Mouse (Mus musculus) adrenal gland, postnatal 10 days (tissue): ENCODE data around the gene Defb43. TPM values are rescaled to one million over a fixed set of nuclear protein-coding genes. Genes with fewer than 3 reads are reported as not detected.
A peak's percentile ranks its signal among the peaks of the same experiment; 100 is the strongest.

ENCODE experiments used
- DNase-seq: peaks from one replicate; pipeline ENCODE4 v3.0.0; 2021; ENCODE audit warnings: mixed read lengths
- long read RNA-seq, 2 experiments: library from polyadenylated mRNA; stranded (forward); transcript quantifications; one replicate each; pipeline ENCODE4 v2.0.0; 2021
- total RNA-seq, 2 experiments: library from RNA; stranded (reverse); gene quantifications; 2 replicates each; pipeline ENCODE4 v1.2.3; 2021

Gene Defb43
- total RNA-seq = not detected
- long read RNA-seq, experiment 1 = 0 reads
- long read RNA-seq, experiment 2 = 0 reads

DNA sequence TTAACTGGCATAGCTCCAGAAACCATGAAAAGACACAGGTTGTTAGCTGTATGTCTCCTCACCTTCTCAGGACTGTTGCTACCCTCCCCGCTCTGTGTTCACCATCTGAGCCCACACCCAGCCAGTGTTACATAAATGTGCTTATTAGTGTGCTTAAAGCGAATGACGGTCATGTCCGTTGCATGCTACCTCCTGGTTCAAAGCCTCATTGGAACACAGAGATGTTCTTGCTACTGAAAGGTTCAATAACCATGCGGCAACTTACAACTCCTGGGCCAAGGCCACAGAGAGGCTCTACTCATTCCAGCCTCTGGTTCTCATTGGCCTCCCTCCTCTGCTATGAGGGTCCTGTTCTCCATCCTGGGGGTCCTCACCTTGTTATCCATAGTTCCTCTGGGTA is at the start of gene Defb43:
Gene Defb43, plus strand, starts transcription at position 301 of the 400 bp plus-strand sequence.
- no peak for DNase-seq

DNA sequence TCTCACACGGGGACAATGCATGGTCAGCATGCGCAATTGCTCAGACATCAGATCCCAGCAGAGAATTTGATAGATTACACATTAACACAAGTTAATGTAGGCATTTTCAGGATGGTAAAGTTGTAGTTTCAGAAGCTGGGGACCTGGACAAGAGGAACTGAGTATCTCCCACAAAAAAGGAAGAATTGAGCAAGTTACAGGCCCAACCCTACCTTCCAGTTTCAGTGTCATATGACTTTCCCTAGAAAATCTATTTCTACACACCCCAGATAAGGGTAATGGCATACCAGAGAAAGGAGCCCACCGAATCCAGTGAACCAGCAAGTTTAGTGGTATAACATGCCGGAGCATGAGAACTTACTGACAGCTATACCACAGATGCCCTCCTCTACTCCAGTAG is 47.9 kb upstream of the Defb43 start:
- DNase-seq = no peak

DNA sequence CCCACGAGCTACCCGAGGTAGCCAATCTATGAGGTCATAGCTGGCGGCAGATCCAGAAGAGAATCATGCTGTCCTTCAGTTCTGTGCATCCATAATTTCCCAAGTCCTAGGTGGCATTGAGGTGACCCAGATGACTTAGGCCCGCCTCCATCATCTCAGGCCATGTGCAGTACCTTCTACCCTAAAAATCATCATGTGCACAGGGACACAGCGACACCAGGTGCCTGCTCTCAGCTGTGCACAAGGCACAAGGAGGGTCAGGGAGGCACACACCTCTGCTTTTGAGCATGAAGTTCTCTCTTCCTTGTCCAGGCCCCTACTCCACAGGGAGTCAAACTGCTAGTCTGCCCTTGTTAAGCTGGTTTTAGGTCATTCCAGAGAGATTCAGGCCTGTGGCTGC is 46.2 kb upstream of the Defb43 start:
- no peak for DNase-seq

DNA sequence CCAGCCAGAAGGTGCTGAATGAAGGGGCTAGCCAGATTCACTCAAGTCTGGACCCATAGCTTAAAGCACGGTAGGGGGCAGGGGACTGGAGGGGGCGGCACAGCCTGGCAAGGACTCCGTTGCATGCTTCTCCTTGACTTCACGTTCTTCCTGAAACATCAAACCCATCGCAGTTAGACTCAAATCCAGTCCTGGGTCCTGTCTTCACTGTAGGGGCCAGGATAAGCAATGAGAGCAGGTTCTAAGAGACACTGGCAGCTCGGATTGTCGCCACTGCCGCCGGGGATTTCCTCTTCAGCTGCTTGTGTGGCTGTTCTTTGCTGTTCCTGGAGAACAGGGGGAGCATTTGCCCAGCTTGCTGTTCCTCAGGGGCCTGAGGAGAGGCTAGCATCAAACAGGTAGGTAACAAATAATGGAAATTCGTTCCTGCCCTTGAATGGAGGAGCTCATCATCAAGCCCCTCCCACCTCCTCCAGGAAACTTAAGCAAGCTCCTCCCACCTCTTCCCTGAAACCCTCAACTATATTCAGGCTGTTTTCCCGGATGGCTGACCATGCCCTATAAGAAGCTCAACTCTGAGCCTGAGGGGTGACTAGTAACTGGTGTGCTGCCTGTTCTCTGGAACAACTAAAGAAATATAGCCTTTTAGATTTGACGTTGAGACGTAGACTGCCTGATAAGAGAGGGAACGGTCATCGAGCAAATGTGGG is 45.6 kb upstream of the Defb43 start:
- DNase-seq = peak; percentile 20

DNA sequence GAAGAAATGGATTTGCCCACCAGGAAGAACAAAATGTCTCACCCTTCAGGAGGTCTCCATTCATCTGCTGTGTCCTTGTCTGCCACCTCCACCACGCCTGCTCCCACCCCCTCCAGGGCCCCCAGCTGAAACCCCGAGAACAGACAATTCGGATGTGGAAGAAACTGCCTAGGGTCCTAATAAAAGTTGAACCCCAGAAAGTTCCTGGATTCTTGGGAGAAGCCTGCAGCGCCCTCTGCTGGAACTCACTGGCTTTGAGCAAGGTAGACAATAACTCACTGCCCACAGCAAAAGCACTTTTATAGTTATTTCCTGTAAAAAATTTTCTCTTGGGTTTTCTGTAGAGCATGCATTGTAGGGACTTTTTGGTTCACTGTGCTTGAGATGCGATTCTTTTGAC is 36.5 kb upstream of the Defb43 start:
- peak; percentile 87 for DNase-seq

DNA sequence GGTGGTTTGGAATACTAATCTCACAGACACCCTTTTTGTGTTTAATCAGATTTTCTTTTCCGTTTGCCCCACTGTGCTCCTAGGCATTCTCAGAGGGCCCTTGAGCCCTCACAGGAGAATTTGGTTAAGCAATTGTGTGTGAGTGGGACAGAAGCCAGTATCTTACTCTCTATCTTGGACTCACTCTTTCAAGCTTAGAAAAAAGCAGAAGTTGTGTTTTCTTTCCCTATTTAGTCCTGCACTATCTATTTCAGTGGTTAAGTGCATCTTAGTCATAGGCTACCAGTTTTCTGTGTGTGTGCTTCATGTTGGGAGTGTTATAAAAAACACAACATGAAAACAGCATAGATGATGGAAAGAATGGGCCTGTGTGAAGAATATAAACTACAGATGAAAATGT is 31.8 kb upstream of the Defb43 start:
- DNase-seq = no peak

DNA sequence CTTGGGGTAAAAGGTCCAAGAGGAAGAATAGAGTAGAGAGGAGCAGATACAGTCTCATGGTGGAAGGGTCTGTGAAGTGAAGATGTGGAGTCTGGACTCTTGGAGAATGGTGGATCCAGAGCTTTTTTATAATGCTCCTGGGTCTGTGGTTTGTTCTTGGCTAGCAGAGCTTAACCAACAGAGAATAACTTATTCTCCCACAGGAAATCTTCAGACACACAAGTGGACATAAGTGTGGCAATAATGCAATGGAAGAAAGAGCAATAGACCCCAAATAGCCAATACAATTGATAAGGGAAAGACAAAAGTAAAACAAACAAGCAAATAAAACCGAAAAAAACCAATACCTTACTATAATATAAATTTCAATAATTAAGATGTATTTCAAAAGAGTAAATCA is 27.2 kb upstream of the Defb43 start, which contains the start of gene Defb48:
Gene Defb48, minus strand, starts transcription at position 101 of the 400 bp plus-strand sequence.
- DNase-seq = no peak

DNA sequence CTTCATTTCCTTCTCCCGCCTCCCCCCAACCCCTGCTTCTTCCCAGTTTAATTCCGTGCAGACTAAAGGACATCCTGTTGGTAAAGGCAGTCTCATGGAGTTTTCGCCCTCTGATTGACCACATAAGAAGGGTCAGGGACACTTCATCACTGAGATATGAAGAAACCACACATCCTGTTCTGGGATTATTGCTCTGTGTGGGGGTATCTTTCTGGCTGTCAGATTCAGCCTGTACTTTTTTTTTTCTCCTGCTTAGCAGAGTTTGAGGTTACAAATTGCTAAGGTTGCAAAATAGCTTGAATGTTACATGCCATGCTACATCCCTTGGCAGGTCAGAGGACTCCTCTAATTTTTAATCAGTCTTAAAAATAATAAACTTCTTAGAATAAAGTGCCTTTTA is 20.3 kb upstream of the Defb43 start:
- no peak for DNase-seq

DNA sequence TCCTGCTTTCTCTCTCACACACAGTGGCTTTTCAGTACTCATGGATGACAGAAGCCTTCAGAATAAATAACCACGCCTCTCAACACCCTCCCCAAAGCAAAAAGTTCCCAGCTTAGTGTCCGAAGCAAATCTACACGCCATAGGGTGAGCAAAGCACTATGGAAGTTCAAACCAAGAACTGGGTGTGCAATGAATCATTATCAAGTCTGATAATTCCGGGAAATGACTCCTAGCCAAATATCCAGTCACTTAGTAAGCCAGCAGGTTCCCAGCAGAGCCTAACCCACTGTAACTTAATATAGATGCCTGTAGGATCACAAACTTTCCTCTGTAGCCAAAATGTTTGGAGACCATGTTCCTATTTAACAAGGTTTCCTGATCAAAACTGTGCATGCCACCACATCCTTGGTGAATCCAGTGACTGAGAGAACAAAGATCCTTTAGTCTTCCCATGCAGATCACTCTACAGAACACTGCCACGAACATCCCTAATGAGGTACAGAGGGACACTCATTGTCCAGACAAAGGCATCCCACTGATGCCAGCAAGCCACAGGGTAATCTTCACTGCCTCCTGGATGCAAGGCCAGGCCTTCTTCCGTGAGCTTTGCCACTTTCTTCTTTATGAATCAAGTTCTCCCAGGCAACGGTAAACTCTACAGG is 19.6 kb upstream of the Defb43 start:
- no peak for DNase-seq

DNA sequence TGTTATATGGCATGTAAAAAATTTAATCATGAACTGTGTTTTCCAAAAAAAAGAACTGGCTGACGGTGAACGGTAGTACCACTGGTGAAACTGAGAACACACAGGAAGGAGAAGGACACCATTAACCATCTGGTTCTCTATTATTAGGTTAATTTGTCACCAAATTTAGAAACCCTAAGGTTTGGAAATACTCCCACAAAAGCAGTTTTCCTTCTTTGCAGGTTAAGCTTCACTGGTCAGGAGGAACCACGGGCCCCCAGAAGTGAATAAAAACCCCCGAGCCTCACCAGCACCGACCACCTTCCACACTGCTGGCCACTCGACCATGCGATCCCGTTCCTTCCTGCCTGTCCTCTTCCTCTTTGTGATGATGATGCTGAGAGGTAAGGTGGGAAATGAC is 13.8 kb upstream of the Defb43 start, which contains the start of gene Defb47:
Gene Defb47, plus strand, starts transcription at position 301 of the 400 bp plus-strand sequence.
- no peak for DNase-seq

DNA sequence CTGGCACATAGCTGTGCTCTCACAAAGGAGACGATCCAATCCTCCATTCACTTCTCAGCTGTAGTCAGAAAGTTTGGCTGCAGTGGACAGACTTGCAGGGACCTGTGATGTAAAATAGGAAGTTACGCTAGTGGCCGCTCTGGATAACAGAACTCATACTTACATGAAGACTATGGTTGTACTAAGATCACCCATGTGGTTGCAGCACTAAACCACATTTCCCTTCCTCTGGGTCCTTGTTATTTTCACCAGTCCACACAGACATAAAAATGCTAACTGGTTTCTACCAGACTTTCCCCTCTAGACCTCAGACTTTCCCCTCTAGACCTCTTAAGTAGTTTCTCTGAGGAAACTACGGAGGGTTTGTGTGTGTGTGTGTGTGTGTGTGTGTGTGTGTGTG is 12.6 kb upstream of the Defb43 start:
- no peak for DNase-seq

DNA sequence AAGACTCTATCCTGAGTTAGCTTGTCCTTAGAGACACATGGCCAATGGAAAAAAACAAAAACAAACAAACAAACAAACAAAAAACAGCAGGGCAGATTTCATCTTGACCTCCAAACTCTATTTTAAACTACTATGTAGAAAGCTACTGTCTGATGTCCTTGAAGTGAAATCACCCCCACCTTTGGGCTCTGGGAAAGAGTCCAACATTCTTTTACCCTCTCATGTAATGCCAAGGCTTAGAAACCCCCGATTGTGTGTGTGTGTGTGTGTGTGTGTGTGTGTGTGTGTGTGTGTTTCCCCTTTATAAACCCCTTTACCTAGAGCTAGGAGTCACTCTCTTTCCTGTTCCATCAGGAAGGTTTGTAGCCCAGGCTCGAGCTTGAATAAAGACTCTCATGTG is 9.0 kb upstream of the Defb43 start:
- DNase-seq = peak; percentile 42

DNA sequence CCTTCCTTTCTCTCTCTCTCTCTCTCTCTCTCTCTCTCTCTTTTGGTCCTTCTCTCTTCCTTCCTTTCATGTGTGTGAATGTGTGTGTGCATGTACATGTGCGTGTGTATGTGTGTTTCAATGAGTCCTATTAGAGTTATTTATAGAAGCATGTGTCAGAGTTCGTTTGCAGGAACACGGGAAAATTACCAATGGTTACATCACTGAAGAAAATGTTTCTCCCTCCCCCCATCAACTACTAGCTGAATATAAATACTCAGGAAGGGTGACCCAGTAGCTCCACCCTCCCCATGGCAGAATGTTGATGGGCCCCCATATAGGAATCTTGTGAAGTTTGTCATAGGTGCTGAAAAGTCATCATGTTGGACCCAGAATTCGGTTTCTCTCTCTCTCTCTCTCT is 1.5 kb downstream of the Defb43 start:
- no peak for DNase-seq

DNA sequence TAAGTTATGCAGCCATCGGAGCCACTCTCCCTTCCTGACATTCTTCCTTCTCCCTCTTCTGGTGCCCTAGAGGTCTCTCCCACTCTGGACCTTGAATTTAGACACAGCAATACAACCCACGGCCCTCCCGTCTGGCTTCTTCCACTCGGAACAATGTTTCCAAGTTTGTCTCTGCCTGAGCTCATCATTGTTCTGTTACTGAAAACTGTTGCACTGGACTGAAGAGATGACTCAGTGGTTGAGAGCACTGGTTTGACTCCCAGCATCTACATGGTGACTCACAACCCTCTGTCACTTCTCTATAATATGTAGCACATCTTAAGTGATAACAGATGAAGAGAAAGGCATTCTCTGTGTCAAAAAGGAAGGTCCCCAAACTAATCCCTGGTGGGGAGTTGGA is 3.1 kb downstream of the Defb43 start:
- DNase-seq = no peak

DNA sequence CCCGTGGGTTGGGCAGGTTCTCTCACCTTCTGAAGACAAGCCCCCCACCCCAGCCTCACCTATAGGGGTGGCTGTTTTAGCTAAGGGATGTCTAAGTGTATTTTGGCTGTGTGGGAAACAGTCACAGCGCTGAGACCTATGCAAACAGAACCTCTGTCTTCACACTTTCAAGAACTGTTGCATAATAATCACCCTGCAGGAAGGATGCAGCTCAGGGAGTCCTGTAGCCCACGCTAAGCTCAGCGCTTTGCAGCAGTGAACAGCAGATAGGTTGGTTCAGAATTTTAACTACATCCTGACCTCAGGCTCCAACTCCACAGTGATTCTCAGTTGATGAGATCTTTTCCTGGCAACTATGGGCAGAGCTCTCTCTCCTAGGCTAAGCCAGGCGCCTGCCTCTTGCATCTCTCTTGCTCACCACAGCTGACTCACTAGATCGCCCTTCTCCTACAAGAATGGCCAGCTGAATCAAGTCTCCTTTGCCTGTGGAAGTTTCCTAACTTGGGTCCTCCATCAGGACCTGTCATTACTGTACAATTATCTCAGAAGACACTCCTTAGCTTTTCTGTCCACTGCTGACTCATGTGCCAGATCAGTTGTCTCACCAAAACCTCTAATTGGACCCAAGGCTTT is 9.1 kb downstream of the Defb43 start:
- DNase-seq = peak; percentile 5

DNA sequence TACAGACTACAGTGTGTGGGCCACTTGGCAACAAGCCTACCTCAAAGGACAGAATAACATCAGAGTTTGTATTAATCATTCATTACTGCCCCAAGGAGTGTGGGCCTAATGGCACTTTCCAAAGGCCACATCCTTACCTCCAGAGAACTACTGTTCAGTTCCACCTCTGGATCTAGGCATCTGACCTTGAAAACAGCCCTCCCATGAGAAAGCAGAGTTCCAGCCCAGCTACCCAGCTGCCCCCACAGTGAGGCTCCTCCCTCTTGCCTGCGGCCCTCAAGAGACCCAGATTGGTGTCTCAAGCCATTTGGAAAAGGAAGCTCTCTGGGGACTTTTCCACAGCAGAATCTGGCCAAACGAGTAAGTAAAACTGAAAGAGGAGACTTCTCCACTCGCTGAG is 35.1 kb downstream of the Defb43 start, which contains the start of gene Defb42:
Gene Defb42, plus strand, starts transcription at position 301 of the 400 bp plus-strand sequence.
- peak; percentile 40 for DNase-seq

DNA sequence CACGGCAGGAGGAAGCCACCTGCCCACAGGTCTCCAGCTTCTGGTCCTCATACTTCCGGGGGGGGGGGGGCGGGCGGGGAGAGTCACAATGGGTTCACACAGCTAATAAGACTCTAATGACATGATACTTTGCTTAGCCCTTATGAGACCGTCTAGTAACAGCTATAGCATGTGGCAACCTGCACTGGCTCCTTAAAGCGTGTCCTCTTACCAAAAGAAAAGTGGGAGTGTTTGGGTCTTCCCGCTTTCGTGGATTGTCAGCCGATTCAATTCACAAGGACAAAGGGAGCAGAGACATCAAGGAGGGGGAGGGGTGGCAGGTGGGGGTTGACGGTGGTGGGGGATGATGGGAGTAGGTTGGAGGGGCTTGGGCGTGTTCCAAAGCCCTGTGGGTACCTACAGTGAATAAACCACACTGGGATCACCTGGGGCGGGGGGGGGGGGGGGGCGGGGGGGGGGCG is 38.4 kb downstream of the Defb43 start, which contains the start of gene Defb30:
Gene Defb30, minus strand, starts transcription at position 51 of the 461 bp plus-strand sequence.
- no peak for DNase-seq

DNA sequence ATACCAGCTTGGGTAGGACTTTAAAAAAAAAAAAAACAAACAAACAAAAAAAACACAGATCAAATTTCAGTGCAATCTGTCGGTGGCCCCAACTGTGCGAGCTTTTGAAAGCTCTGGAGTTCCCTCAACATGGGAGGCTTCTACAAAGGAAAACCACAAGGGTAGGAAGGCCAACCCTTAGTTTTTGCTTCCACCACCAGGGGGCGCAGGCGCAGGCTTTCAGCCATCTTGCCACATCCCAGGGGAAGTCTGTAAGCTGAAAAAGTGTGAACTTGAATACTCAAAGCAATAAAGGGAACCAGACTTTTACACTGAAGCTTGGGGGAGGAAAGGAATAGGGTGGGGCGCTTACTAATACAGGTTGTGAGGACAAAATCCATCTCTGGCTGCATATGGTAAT is 39.2 kb downstream of the Defb43 start:
- DNase-seq = peak; percentile 88

DNA sequence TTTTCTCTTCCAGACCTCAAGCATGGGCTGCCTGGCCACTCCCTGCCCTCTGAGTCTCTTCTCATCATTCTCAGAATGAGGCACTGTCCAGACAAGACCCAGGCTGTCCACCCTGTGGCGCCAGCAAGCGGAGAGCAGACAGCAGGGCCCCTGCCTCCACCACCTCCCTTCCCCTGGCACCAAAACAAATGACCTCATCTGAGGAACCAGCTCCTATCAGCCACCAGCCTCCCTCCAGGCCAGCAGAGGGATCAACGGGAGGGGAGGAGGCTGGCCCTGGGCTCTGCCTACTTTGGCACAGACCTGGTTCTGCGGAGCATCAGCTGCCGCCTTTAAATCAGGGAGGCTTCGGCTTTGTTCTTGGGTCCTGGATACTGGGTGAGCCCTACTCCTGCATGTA is 43.2 kb downstream of the Defb43 start:
- peak; percentile 84 for DNase-seq

DNA sequence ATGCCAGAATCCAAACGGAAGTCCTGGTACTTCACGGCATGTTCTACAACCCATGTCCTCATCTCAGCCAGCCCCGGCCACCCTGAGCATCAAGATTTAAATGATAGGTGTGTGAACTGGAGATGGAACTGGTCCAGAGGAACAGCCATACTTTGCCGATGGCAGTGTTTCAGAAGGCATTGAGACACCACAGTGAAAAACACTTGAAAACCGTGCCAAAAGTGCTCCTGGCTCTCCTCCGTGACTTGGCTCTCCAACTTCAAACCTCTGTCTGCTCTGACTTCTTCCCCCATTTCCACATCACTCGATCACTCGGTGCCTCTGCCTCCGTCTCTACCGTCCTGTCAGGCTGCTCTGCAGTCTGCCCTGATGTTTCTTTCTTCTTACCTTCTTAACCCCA is 48.8 kb downstream of the Defb43 start:
- DNase-seq = peak; percentile 25

DNA sequence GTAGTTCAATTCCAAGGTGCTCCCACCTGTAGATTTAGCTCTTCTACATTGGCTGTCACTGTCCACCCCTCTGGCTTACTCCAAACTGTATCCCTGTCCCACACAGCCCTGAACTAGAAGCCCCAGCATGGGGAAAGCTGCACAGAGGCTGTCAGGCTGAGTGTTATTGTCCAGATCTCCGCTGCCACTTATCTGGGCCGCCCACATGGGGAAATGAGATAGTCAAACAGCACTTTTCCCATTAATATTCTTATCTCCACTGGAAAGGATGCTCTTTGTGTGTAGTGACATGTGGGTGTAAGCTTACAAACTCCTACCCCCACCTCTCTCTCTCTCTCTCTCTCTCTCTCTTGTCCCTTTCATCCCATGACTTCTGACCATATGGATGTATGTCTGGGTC is 50.6 kb downstream of the Defb43 start:
- no peak for DNase-seq

DNA sequence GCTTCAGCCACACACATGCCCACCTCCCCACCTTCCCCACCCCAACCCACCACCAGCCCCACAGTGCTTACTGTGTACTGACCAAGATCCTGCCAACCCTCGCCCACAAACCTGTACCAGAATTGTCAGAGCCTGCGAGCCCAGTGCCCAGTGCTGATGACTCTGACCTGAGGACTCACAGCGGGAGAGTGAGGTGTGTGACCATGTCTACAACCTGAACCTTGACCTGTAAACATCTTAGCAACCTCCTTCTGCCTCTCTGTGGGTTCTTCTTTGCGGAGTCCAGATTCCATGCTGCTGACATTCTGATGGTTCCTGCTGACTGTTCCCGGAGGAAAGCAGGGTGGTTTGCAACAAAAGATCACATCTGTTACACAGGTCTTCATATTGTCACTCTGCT is 53.8 kb downstream of the Defb43 start:
- no peak for DNase-seq
